In the genomic region with DNA sequence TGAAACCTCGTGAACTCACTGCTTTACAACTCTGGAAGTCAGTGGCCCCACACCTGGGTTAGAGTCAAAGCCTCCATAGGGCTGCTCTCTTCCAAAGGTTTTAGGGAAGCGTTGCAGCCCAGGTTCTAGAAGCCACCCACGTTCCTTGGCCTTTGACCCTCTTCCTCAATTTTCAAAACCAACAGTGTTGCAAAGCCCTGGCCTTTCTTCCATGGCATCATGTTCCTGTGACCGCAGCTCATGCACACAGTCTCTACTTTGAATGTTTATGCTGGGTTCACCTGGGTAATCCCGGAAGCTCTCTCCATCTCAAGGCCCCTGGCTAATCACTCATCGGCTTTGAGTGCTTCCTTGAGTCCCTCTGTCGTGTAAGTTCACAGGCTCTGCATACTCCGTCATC, we compare ENCODE assay signal across 30 mouse cellular contexts. TPM values are rescaled to one million over a fixed set of nuclear protein-coding genes. Genes with fewer than 3 reads are reported as not detected.
DNase-seq lines count a peak whose midpoint lies in the region; ATAC-seq and TF ChIP-seq lines count a peak whose summit lies in the region.
"Had no signal": no experiment of that assay in that cellular context is flagged by ENCODE, and none has a peak within 500 bp of the region (broad histone marks: within the 10 kb centered on the region; RNA-seq: fewer than 3 reads in every experiment).

No protein-coding gene starts in this region.

- no peak for TF ChIP-seq EP300 in lung, postnatal 0 days (IDR thresholded peaks at IDR 0.05)

- no peak overlapping the region for H3K9ac ChIP-seq in lung, postnatal 0 days (replicated peaks; ENCODE audit: low read depth)
- H3K9ac ChIP-seq: embryonic facial prominence, embryonic 13.5 days; forebrain, embryonic 13.5 days; hindbrain, embryonic 14.5 days had no signal

- intact Hi-C loops in heart, postnatal 25 days (cut with DNase I): no loop called here

- peak; percentile 43 for DNase-seq in heart, embryonic 10.5 days (ENCODE audit: low spot score)
- DNase-seq in heart, postnatal 25 days (ENCODE audit: low spot score): no peak
- DNase-seq in lung, postnatal 0 days (ENCODE audit: low spot score): peak; percentile 48
- no peak for DNase-seq in lung, adult 2 months
- peak; percentile 72 for DNase-seq in lung, postnatal 36 days
- no peak for DNase-seq in right cerebral cortex, postnatal 4 days
- DNase-seq in adrenal gland, postnatal 25 days: no peak
- DNase-seq: adrenal gland, adult 2 months; adrenal gland, postnatal 14 days; B cell, adult 2 months; cerebellum, adult 11-12 months; cerebellum, adult 8-10 months; cerebellum, postnatal 10 days; cerebellum, postnatal 36 days; embryo, embryonic 11 days; gastrocnemius, postnatal 10 days; heart, adult 2 months; heart, postnatal 4 days had no signal

- H3K9me3 ChIP-seq in heart, embryonic 10.5 days: no peaks in the 10 kb centered on the region
- no peaks in the 10 kb centered on the region for H3K9me3 ChIP-seq in lung, postnatal 0 days (ENCODE audit: low read length)
- H3K9me3 ChIP-seq: embryonic facial prominence, embryonic 10.5 days; embryonic facial prominence, embryonic 13.5 days; forebrain, embryonic 13.5 days; G1E had no signal

- H3K4me1 ChIP-seq in heart, embryonic 10.5 days: no peaks in the 10 kb centered on the region
- no peaks in the 10 kb centered on the region for H3K4me1 ChIP-seq in lung, postnatal 0 days (ENCODE audit: insufficient read depth, low read depth, low read length)
- no peaks in the 10 kb centered on the region for H3K4me1 ChIP-seq in lung, adult 2 months (ENCODE audit: control insufficient read depth, insufficient read depth, low read length)
- H3K4me1 ChIP-seq: embryonic facial prominence, embryonic 10.5 days; embryonic facial prominence, embryonic 13.5 days; forebrain, embryonic 13.5 days had no signal

- no peaks in the 10 kb centered on the region for H3K36me3 ChIP-seq in heart, embryonic 10.5 days
- no peaks in the 10 kb centered on the region for H3K36me3 ChIP-seq in lung, postnatal 0 days (ENCODE audit: insufficient read depth, low read length)
- H3K36me3 ChIP-seq: embryonic facial prominence, embryonic 10.5 days; embryonic facial prominence, embryonic 13.5 days had no signal

- TF ChIP-seq POLR2A in lung, adult 2 months (IDR thresholded peaks at IDR 0.05; ENCODE audit: borderline replicate concordance, extremely low read depth, low read depth, low read length): no peak

- peak; percentile 25 for ATAC-seq in lung, postnatal 0 days
- ATAC-seq: forebrain, embryonic 13.5 days; forebrain, embryonic 16.5 days; hindbrain, postnatal 0 days; inflammation-experienced regulatory T-cells, adult 6 months; Patski had no signal

- H3K4me2 ChIP-seq in lung, postnatal 0 days (replicated peaks; ENCODE audit: low read depth, low read length): no peak overlapping the region
- H3K4me2 ChIP-seq: embryonic facial prominence, embryonic 13.5 days; forebrain, embryonic 13.5 days; heart, embryonic 11.5 days; hindbrain, embryonic 14.5 days had no signal

- H3K27me3 ChIP-seq in heart, embryonic 10.5 days (ENCODE audit: insufficient read depth, poor library complexity, severe bottlenecking): no peaks in the 10 kb centered on the region; the same call in 1 of the 2 replicates
- no peaks in the 10 kb centered on the region for H3K27me3 ChIP-seq in lung, postnatal 0 days (replicated peaks; ENCODE audit: insufficient read depth, low read length)
- H3K27me3 ChIP-seq: CH12.LX; embryonic facial prominence, embryonic 13.5 days; forebrain, embryonic 13.5 days; Patski had no signal

- H3K4me3 ChIP-seq in heart, embryonic 10.5 days: no peak overlapping the region
- no peak overlapping the region for H3K4me3 ChIP-seq in lung, postnatal 0 days (ENCODE audit: low read depth, low read length)
- no peak overlapping the region for H3K4me3 ChIP-seq in lung, adult 2 months (replicated peaks; ENCODE audit: extremely low read depth, low read depth, low read length)
- H3K4me3 ChIP-seq: embryonic facial prominence, embryonic 10.5 days; embryonic facial prominence, embryonic 13.5 days; erythroblast, embryonic 14.5 days; forebrain, embryonic 13.5 days; heart, adult 2 months had no signal

- no peak for TF ChIP-seq CTCF in lung, postnatal 0 days (IDR thresholded peaks at IDR 0.05)
- TF ChIP-seq CTCF in lung, adult 2 months (IDR thresholded peaks at IDR 0.05; ENCODE audit: insufficient read depth, low read length): no peak

- WGBS in heart, embryonic 10.5 days: 70% methylated on average over 8 of the region's 8 CpGs
- 53% methylated on average over 8 of the region's 8 CpGs for WGBS in lung, postnatal 0 days
- WGBS in lung, adult 2 months: 62% methylated on average over 8 of the region's 8 CpGs

- no peak overlapping the region for H3K27ac ChIP-seq in heart, embryonic 10.5 days
- peak overlapping the region; percentile 2; the same call in 1 of the 2 replicates for H3K27ac ChIP-seq in lung, postnatal 0 days (ENCODE audit: low read length)
- H3K27ac ChIP-seq: embryonic facial prominence, embryonic 10.5 days; embryonic facial prominence, embryonic 13.5 days; forebrain, embryonic 13.5 days; heart, adult 2 months; hindbrain, embryonic 14.5 days; hindbrain, postnatal 0 days had no signal

RNA-seq across cellular contexts. Expression of a gene that starts 9.1 kb away (rescaled TPM):
- 3.5 and 4.7 TPM in 2 replicates for polyA plus RNA-seq in heart, embryonic 10.5 days (2016; fragmentation: Nextera tagmentation; extraction: Ambion mirVana)
- total RNA-seq in heart, postnatal 25 days (2021): 10 to 100 TPM in 1 of 2 experiments, 1 to 10 TPM in 1; 9.9 to 12.3 TPM
- polyA plus RNA-seq in lung, postnatal 0 days (2015; fragmentation: Nextera tagmentation; extraction: Ambion mirVana): 6.3 and 8.1 TPM in 2 replicates
- 16.4 and 20.8 TPM in 2 replicates for polyA plus RNA-seq in lung, adult 2 months (2012; rRNA removed)
- 5.7 and 8.3 TPM in 2 replicates for total RNA-seq in adrenal gland, postnatal 25 days (2021)

Comparison
In these comparisons a context has a peak if more than half of its experiments do, and no peak if none do; other contexts are left out.
1. DNase-seq: peak in heart, embryonic 10.5 days (single experiment), lung, postnatal 0 days (single experiment) and lung, postnatal 36 days (single experiment); none in heart, postnatal 25 days (single experiment), lung, adult 2 months (single experiment), right cerebral cortex, postnatal 4 days (single experiment) and adrenal gland, postnatal 25 days (single experiment).